Mouse (Mus musculus) yolk sac, embryonic 10.5 days (tissue): ENCODE measurements around the gene Hap1.
"Not testable (repeated sequence)": the region's sequence is repeated elsewhere in the genome, so short reads cannot be mapped to it uniquely, and the experiment has no call there.

Experiments
- DNase-seq: peaks from one replicate; pipeline ENCODE4 v3.0.0-alpha.2; 2017; ENCODE audit warnings: low spot score

Gene Hap1

GRCm38 (mm10) chr11:100389931-100390445 is 34.1 kb upstream of the Hap1 start:
- no peak for DNase-seq

GRCm38 (mm10) chr11:100388588-100388987 is 32.7 kb upstream of the Hap1 start:
- no peak for DNase-seq

GRCm38 (mm10) chr11:100387589-100388375 is 31.9 kb upstream of the Hap1 start:
- peak; percentile 26 for DNase-seq

- DNase-seq = no peak
Measured at GRCm38 (mm10) chr11:100387111-100387510, 31.2 kb upstream of the Hap1 start.

- DNase-seq = no peak
Measured at GRCm38 (mm10) chr11:100386586-100386985, 30.7 kb upstream of the Hap1 start.

GRCm38 (mm10) chr11:100385016-100385415 is 29.1 kb upstream of the Hap1 start:
- DNase-seq = no peak

- no peak for DNase-seq
Measured at GRCm38 (mm10) chr11:100382682-100383081, 26.8 kb upstream of the Hap1 start.

GRCm38 (mm10) chr11:100379311-100379710 is 23.4 kb upstream of the Hap1 start:
- DNase-seq = no peak

GRCm38 (mm10) chr11:100378446-100378845 is 22.5 kb upstream of the Hap1 start:
- no peak for DNase-seq

GRCm38 (mm10) chr11:100377989-100378388 is 22.1 kb upstream of the Hap1 start:
- DNase-seq = no peak

- DNase-seq = no peak
Measured at GRCm38 (mm10) chr11:100376746-100377389, 20.9 kb upstream of the Hap1 start.

GRCm38 (mm10) chr11:100376005-100376404 is 20.1 kb upstream of the Hap1 start:
- DNase-seq = no peak

- DNase-seq = no peak
Measured at GRCm38 (mm10) chr11:100375127-100375526, 19.2 kb upstream of the Hap1 start.

- DNase-seq = no peak
Measured at GRCm38 (mm10) chr11:100371981-100372558, 16.1 kb upstream of the Hap1 start.

GRCm38 (mm10) chr11:100369822-100370221 is 13.9 kb upstream of the Hap1 start:
- DNase-seq = no peak

GRCm38 (mm10) chr11:100369145-100369544 is 13.2 kb upstream of the Hap1 start:
- no peak for DNase-seq

GRCm38 (mm10) chr11:100362979-100363562 is 7.1 kb upstream of the Hap1 start:
- peak; percentile 32 for DNase-seq

- DNase-seq = peak; percentile 55
Measured at GRCm38 (mm10) chr11:100362209-100362978, 6.5 kb upstream of the Hap1 start.

GRCm38 (mm10) chr11:100361059-100361458 is 5.1 kb upstream of the Hap1 start:
- not testable (repeated sequence) for DNase-seq

- DNase-seq = no peak
Measured at GRCm38 (mm10) chr11:100360175-100360574, 4.2 kb upstream of the Hap1 start.

GRCm38 (mm10) chr11:100357408-100357807 is 1.5 kb upstream of the Hap1 start:
- DNase-seq = no peak

- DNase-seq = no peak
Measured at GRCm38 (mm10) chr11:100356819-100357211, 887 bp upstream of the Hap1 start.
